Mouse (Mus musculus): Measurements from ENCODE around the gene Plpp7. TPM values are rescaled to one million over a fixed set of nuclear protein-coding genes. Genes with fewer than 3 reads are reported as not detected.

The Plpp7 gene
- polyA plus RNA-seq, 1 experiment from 2014 or later = 13.9 TPM

DNA sequence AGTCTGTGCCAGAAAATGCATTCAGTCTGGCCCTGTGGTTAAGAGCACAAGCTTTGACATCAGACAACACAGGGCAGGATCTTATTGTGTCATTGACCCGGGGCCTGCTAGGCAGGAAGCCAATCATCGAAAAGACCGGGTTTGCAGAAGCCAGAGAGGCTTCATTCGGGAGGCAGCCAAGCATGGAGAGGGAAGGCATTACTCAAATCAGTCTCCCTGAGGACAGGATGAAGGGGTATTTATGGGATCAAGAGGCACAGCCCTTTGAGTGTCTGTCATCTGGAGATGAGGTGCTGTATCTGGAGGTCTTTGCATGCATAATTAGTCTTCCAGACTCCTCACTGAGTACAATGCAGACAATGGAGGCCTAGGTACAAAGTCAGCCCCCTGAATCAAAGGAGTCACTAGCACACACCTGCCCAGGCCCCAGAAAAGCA is 45.2 kb downstream of the Plpp7 start:
- 45% methylated on average over 4 of the region's 4 CpGs for WGBS
- Histone ChIP-seq H3K4me3 (no peak overlapping the region), H3K4me1 (peaks cover 19% of the 10 kb centered on the region), H3K27me3 (replicated peaks) (no peaks in the 10 kb centered on the region), H3K9ac (no peak overlapping the region), H3K27ac (replicated peaks) (no peak overlapping the region), H3K36me3 (no peaks in the 10 kb centered on the region), H3K9me3 (no peaks in the 10 kb centered on the region), H3K4me2 (no peak overlapping the region)
- ATAC-seq (ENCODE audit: extremely low read depth, insufficient number of reproducible peaks, low FRiP score, low TSS enrichment) = no peak

DNA sequence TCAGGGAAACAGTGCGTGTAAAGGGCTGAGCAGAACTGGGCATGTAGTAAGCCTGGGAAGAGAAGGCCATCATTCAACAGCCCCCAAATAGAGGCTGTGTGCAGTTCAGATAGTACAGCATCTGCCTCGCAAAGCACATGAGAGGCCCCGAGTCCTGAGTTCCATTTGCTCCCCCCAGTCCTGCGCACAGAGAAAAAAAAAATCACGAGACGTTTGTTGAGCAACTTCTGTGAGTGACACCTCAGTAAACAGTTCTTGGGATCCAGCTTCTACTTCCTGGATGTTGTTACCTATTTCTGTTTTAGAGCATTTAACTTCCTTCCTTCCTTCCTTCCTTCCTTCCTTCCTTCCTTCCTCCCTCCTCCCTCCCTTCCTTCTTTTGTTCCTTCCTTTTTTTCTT is 46.3 kb downstream of the Plpp7 start:
- Histone ChIP-seq H3K27me3 (replicated peaks) (no peaks in the 10 kb centered on the region), H3K4me2 (no peak overlapping the region), H3K4me3 (no peak overlapping the region), H3K9ac (no peak overlapping the region), H3K36me3 (no peaks in the 10 kb centered on the region), H3K27ac (replicated peaks) (no peak overlapping the region), H3K4me1 (peaks cover 19% of the 10 kb centered on the region), H3K9me3 (no peaks in the 10 kb centered on the region)
- 61% methylated on average over 6 of the region's 6 CpGs for WGBS
- no peak for ATAC-seq (ENCODE audit: extremely low read depth, insufficient number of reproducible peaks, low FRiP score, low TSS enrichment)

DNA sequence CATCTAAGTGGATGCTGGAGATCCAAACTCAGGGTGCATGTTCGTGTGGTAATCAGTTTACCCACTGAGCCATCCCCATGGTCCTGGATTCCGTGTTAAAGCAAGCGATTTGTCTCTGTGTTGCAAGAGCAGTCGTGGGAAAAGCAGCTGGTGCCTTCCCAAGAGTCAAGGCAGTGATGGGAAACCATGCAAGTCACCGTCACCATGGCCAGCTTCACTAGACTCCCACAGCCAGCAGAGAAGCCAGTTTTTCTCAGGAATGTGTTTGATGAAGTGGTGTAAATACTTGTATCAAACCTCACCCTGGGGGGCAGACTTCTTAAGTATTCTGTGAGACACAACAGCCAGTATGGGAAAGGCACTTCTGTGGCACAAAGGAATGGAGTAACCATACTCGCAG is 47.0 kb downstream of the Plpp7 start:
- Histone ChIP-seq H3K9me3 (no peaks in the 10 kb centered on the region), H3K27me3 (replicated peaks) (no peaks in the 10 kb centered on the region), H3K4me1 (peaks cover 14% of the 10 kb centered on the region), H3K4me2 (no peak overlapping the region), H3K36me3 (no peaks in the 10 kb centered on the region), H3K27ac (replicated peaks) (no peak overlapping the region), H3K9ac (no peak overlapping the region), H3K4me3 (no peak overlapping the region)
- ATAC-seq (ENCODE audit: extremely low read depth, insufficient number of reproducible peaks, low FRiP score, low TSS enrichment) = no peak
- 60% methylated on average over 6 of the region's 6 CpGs for WGBS

DNA sequence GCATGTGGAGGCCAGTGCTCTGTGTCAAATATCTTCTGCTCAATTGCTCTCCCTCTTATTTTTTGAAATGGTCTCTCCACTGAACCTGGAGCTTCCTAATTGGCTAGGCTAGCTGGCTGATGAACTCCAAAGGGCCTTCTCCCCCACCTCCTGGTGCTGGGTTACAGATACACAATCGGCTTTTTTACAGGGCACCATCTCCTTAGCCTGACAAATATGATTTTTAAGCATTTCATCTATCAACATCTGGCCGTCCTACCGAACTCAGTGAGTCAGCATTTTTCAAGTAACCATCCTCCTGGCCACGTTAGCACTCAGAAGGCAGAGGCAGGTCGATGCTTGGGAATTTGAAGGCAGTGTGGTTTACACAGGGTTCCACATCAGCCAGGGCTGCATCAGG is 49.3 kb downstream of the Plpp7 start:
- Histone ChIP-seq H3K36me3 (no peaks in the 10 kb centered on the region), H3K9me3 (no peaks in the 10 kb centered on the region), H3K4me3 (no peak overlapping the region), H3K4me1 (no peaks in the 10 kb centered on the region), H3K27ac (replicated peaks) (no peak overlapping the region), H3K9ac (no peak overlapping the region), H3K4me2 (no peak overlapping the region), H3K27me3 (replicated peaks) (no peaks in the 10 kb centered on the region)
- ATAC-seq (ENCODE audit: extremely low read depth, insufficient number of reproducible peaks, low FRiP score, low TSS enrichment) = no peak
- WGBS = 84% methylated on average over 5 of the region's 5 CpGs

DNA sequence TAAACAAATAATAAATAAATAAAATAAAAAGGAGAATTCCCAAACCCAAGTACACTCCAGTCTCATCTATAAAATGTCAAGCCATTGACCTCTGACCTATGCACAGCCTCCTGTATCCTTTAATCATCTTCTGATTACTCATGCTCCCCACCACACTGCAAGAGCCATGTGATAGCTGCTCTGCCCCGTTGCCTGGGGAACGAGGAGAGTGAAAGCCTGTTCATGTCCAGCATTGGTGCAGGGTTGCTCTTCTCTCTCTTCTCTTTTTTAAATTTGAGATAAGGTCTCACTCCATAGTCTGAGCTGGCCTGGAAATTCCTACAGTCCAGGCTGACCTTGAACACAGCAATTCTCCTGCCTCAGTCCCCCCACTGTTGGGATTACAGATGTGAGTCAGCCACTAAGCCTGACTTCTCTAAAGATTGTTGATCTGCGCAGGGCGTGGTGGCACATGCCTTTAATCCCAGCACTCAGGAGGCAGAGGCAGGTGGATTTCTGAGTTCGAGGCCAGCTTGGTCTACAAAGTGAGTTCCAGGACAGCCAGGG is 51.4 kb downstream of the Plpp7 start:
- Histone ChIP-seq H3K4me2 (no peak overlapping the region), H3K9me3 (no peaks in the 10 kb centered on the region), H3K27me3 (replicated peaks) (no peaks in the 10 kb centered on the region), H3K4me3 (no peak overlapping the region), H3K36me3 (no peaks in the 10 kb centered on the region), H3K4me1 (peaks cover 7% of the 10 kb centered on the region; the same call in 1 of the 2 replicates), H3K27ac (replicated peaks) (no peak overlapping the region), H3K9ac (no peak overlapping the region)
- ATAC-seq (ENCODE audit: extremely low read depth, insufficient number of reproducible peaks, low FRiP score, low TSS enrichment) = no peak
- WGBS = 69% methylated on average over 5 of the region's 5 CpGs

DNA sequence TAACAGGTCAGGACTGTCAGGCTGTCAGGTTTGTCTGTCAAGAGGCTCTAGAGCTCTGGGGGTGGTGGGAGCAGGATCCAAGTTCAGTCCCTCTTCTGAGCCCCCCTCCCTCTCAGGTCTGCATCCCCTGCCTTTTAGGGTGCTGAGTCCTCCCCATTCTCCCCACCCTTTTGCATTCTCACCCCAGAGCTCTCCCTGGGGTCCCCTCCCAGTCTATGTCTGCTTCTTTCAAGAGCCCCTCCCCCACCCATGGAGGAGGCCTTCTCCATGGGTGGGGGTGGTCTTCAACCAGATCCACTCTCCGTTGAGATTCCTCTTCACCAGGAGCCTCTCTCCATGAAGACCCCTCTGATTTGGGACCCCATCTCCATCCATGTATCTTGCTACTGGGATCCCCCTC is 54.8 kb downstream of the Plpp7 start:
- H3K27ac ChIP-seq (replicated peaks) = peak overlapping the region; percentile 97
- peaks cover 39% of the 10 kb centered on the region for H3K4me1 ChIP-seq
- no peak for ATAC-seq (ENCODE audit: extremely low read depth, insufficient number of reproducible peaks, low FRiP score, low TSS enrichment)
- WGBS = 41% methylated on average over 1 of the region's 1 CpGs
- H3K9me3 ChIP-seq = no peaks in the 10 kb centered on the region
- H3K4me2 ChIP-seq = peak overlapping the region; percentile 89
- H3K9ac ChIP-seq = peak overlapping the region; percentile 96
- H3K27me3 ChIP-seq (replicated peaks) = no peaks in the 10 kb centered on the region
- H3K36me3 ChIP-seq = no peaks in the 10 kb centered on the region
- H3K4me3 ChIP-seq = peak overlapping the region; percentile 75

DNA sequence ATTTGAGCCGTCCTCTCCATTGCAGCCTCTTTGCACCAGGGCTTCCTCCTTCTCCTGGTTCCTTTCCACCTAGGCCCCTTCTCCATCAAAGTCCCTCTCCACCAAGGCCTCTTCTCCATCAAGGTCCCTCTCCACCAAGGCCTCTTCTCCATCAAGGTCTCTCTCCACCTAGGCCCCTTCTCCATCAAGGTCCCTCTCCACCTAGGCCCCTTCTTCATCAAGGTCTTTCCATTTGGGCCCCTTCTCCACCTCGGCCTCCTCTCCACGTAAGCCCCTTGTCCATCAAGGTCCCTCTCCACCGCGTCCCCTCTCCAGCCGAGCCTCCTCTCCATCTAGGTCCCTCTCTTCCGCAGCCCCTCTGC is 55.2 kb downstream of the Plpp7 start:
- WGBS = 4% methylated on average over 7 of the region's 7 CpGs

DNA sequence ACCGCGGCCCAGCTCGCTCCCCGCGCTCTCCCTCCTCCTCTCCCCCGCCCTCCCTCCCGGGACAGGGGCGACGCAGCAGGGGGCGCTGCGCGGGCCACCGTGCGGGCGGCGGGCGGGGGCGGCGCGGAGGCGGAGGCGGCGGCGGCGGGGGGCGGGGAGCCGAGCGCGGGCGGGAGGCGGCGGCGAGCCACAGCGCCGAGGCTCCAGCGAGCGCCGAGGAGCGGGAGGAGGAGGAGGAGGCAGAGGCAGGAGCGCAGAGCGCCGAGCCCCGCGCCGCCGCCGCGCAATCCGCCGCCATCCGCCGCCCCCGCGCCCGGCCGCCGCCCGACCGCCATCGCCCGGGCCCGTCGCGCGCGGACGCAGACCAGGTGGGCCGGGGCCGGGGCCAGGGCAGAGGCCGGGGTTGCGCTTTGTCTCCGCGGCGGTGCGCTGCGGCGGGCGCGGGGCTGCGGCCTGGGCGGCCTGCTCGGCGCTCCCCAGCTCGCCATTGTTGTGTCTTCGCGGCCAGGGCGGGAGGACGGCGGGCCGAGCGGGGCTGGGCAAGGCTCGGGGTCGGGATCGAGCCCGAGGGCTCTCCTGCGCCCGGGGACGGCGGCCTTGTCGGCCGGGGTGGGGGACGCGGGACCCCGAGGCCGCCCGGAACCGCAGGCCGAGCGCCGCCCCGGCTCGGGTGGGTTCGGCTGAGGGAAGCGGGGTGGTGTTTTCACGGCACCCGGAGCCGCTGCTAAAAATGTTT is 55.8 kb downstream of the Plpp7 start, which contains the start of gene Prrc2b:
TSS of gene Prrc2b (plus strand) at position 159 of the 736 bp plus-strand sequence.
- Histone ChIP-seq H3K9ac (peak within 1 kb of the TSS; percentile 96), H3K4me2 (peak within 1 kb of the TSS; percentile 89), H3K4me1 (peaks cover 49% of the 10 kb centered on the region), H3K36me3 (no peaks in the 10 kb centered on the region), H3K27ac (replicated peaks) (peak within 1 kb of the TSS; percentile 97), H3K9me3 (no peaks in the 10 kb centered on the region), H3K4me3 (peak within 1 kb of the TSS; percentile 75), H3K27me3 (replicated peaks) (no peaks in the 10 kb centered on the region)
- WGBS = under 1% methylated on average over 80 of the region's 117 CpGs
- ATAC-seq (ENCODE audit: extremely low read depth, insufficient number of reproducible peaks, low FRiP score, low TSS enrichment) = peak; percentile 59

More for the DNA sequence above, 55.2 kb downstream of the Plpp7 start:
- H3K27ac ChIP-seq (replicated peaks) = peak overlapping the region; percentile 97
- peak overlapping the region; percentile 75 for H3K4me3 ChIP-seq
- no peaks in the 10 kb centered on the region for H3K27me3 ChIP-seq (replicated peaks)
- peak overlapping the region; percentile 96 for H3K9ac ChIP-seq
- no peaks in the 10 kb centered on the region for H3K9me3 ChIP-seq
- peaks cover 43% of the 10 kb centered on the region for H3K4me1 ChIP-seq
- peak overlapping the region; percentile 89 for H3K4me2 ChIP-seq
- H3K36me3 ChIP-seq = no peaks in the 10 kb centered on the region
- ATAC-seq (ENCODE audit: extremely low read depth, insufficient number of reproducible peaks, low FRiP score, low TSS enrichment) = 0 out of 2 replicates have a peak, but pooled peaks have one; percentile 2

DNA sequence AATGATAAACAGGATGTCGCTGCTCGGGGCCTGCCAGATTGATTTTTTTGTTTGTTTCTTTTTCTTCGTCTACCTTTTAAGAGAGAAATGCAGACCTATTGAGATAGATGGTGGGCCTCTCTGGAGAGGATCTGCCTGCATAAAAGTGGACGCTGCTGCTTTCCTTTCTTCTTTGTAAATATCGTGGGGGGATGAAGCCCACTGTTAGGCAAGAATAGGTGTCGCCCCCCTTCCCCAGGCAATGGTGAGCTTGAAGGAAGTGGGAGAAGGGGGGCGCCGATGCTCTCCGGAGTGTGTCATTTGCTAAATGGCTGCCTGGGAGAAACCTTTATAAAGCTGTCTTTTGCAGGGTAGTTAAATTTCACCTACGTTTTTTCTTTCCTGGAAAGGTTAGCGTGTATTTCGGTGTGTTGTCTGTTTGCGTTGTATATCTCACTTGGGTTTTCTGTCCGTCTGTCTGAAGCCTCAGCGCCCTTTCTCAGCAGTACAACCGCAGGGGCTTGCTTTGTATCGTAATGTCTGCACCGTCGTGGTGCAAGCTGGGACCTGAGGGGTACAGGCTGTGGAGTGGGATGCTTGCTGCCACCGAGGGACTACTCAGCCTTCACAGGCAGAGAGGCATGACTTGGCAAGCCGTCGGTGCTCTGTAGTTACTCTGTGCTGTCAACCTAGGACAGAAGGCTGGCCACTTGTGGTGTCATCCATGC is 56.5 kb downstream of the Plpp7 start:
- H3K4me2 ChIP-seq = peak overlapping the region; percentile 89
- H3K4me1 ChIP-seq = peaks cover 56% of the 10 kb centered on the region
- no peaks in the 10 kb centered on the region for H3K36me3 ChIP-seq
- H3K27ac ChIP-seq (replicated peaks) = peak overlapping the region; percentile 97
- no peak for ATAC-seq (ENCODE audit: extremely low read depth, insufficient number of reproducible peaks, low FRiP score, low TSS enrichment)
- H3K9me3 ChIP-seq = no peaks in the 10 kb centered on the region
- H3K4me3 ChIP-seq = peak overlapping the region; percentile 75
- WGBS = 1% methylated on average over 22 of the region's 22 CpGs
- peak overlapping the region; percentile 96 for H3K9ac ChIP-seq
- no peaks in the 10 kb centered on the region for H3K27me3 ChIP-seq (replicated peaks)

DNA sequence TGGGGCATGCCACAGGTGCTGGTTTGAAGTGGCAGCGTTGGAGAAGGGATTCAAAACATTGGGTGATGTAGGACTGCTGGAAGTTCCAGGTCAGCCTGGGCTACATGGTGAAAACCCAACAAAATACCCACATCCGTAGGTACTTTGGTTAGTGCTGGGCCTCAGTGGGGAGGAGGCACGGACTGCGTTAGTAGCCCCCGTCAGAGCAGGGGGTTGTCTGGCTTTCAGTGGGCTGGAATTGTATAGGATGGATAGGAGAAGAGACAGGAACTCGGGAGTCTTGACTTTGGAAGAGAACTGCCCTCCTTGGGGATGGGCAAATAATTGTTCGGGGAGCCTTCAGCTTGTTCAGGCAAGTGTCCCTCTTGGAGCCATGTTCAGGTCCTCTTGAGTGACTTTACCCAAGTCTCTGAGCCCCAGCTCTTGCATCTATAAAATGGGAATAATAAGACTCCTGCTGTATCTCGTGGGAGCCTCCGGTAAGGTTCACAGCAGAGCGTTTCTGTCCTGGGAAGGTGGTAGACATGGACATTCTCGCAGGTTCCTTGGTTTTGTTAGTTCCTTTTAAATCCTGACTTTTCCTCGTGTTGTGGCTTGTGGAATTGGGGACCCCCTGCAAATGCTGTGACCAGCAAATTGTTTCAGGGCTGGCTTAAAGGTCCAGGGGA is 57.2 kb downstream of the Plpp7 start:
- H3K27me3 ChIP-seq (replicated peaks) = no peaks in the 10 kb centered on the region
- 9% methylated on average over 12 of the region's 12 CpGs for WGBS
- H3K27ac ChIP-seq (replicated peaks) = peak overlapping the region; percentile 97
- no peaks in the 10 kb centered on the region for H3K36me3 ChIP-seq
- peak overlapping the region; percentile 75 for H3K4me3 ChIP-seq
- peak overlapping the region; percentile 96 for H3K9ac ChIP-seq
- no peaks in the 10 kb centered on the region for H3K9me3 ChIP-seq
- H3K4me2 ChIP-seq = peak overlapping the region; percentile 89
- no peak for ATAC-seq (ENCODE audit: extremely low read depth, insufficient number of reproducible peaks, low FRiP score, low TSS enrichment)
- H3K4me1 ChIP-seq = peaks cover 63% of the 10 kb centered on the region

Measured in heart, embryonic 13.5 days (tissue).